Mouse (Mus musculus): ENCODE measurements around the gene Slc52a3. TPM values are rescaled to one million over a fixed set of nuclear protein-coding genes. Genes with fewer than 3 reads are reported as not detected.

The Slc52a3 gene
- polyA plus RNA-seq (2015; fragmentation: Nextera tagmentation; extraction: Ambion mirVana), result 2.1 and 3.6 TPM in 2 replicates

GRCm38 (mm10) chr2:151996229-151997189, at the start of gene Slc52a3:
TSS of gene Slc52a3 (plus strand) at chr2:151996511.

GRCm38 (mm10) chr2:151979470-151980354, 16.6 kb upstream of the Slc52a3 start, which contains the start of gene Fam110a:
TSS of gene Fam110a (minus strand) at chr2:151980219.

MicroRNA genes within 50 kb of the gene (microRNA counts, 519-probe panel; counts per million panel counts)
- microRNA mmu-miR-1953, result 40.5 counts per million

Small RNA genes within 50 kb of the gene (microRNA-seq; reads per million reads assigned to microRNA genes)
- not detected for gene Mir1953

Other genes with a start within 250 kb of the Slc52a3 start
- 0.87 and 1.1 TPM in 2 replicates for gene Rspo4, start 153.6 kb upstream of the Slc52a3 start, polyA plus RNA-seq (2015; fragmentation: Nextera tagmentation; extraction: Ambion mirVana)
- 0.54 and 0.56 TPM in 2 replicates for gene Angpt4, start 85.3 kb upstream of the Slc52a3 start, polyA plus RNA-seq (2015; fragmentation: Nextera tagmentation; extraction: Ambion mirVana)
- gene Fam110a, start 16.3 kb upstream of the Slc52a3 start, polyA plus RNA-seq (2015; fragmentation: Nextera tagmentation; extraction: Ambion mirVana), result 20.5 and 24.6 TPM in 2 replicates
- 2.9 and 3.3 TPM in 2 replicates for gene Scrt2, start 85.0 kb downstream of the Slc52a3 start, polyA plus RNA-seq (2015; fragmentation: Nextera tagmentation; extraction: Ambion mirVana)
- 34.3 and 34.4 TPM in 2 replicates for gene Srxn1, start 109.0 kb downstream of the Slc52a3 start, polyA plus RNA-seq (2015; fragmentation: Nextera tagmentation; extraction: Ambion mirVana)
- 1.2 and 2.3 TPM in 2 replicates for gene Tcf15, start 147.1 kb downstream of the Slc52a3 start, polyA plus RNA-seq (2015; fragmentation: Nextera tagmentation; extraction: Ambion mirVana)
- 116 and 117 TPM in 2 replicates for gene Csnk2a1, start 230.3 kb downstream of the Slc52a3 start, polyA plus RNA-seq (2015; fragmentation: Nextera tagmentation; extraction: Ambion mirVana)